Mouse (Mus musculus) neural tube, embryonic 12.5 days (tissue): Measurements from ENCODE around the gene Atg2a. TPM values are rescaled to one million over a fixed set of nuclear protein-coding genes. Genes with fewer than 3 reads are reported as not detected.

Source experiments
- ATAC-seq: fragments of 200-750 bp; cut with Nextera tagmentation; 2 replicates; pipeline ENCODE4 v1.8.0; 2017; ENCODE audit warnings: low read depth, mild to moderate bottlenecking, moderate TSS enrichment, moderate library complexity; ENCODE audit not compliant: low FRiP score
- H3K27ac ChIP-seq: fragments of 300-500 bp; sonication (generic); 2 replicates; pipeline ENCODE4 v1.5.1; 2016
- H3K27me3 ChIP-seq: fragments of 300-500 bp; sonication (generic); replicated peaks from 2 replicates; pipeline ENCODE4 v1.6.1; 2016; ENCODE audit warnings: mild to moderate bottlenecking
- H3K36me3 ChIP-seq: fragments of 300-500 bp; sonication (generic); 2 replicates; pipeline ENCODE4 v1.6.1; 2016; ENCODE audit warnings: mild to moderate bottlenecking
- H3K4me1 ChIP-seq: fragments of 300-500 bp; sonication (generic); 2 replicates; pipeline ENCODE4 v1.6.1; 2016
- H3K4me2 ChIP-seq: fragments of 300-500 bp; sonication (generic); replicated peaks from 2 replicates; pipeline ENCODE4 v1.6.1; 2016; ENCODE audit warnings: mild to moderate bottlenecking
- H3K4me3 ChIP-seq: fragments of 300-500 bp; sonication (generic); 2 replicates; pipeline ENCODE4 v1.5.1; 2016
- H3K9ac ChIP-seq: fragments of 300-500 bp; sonication (generic); 2 replicates; pipeline ENCODE4 v1.6.1; 2016; ENCODE audit warnings: mild to moderate bottlenecking
- H3K9me3 ChIP-seq: fragments of 300-500 bp; sonication (generic); 2 replicates; pipeline ENCODE4 v1.6.1; 2016; ENCODE audit warnings: mild to moderate bottlenecking
- WGBS: fragments of 180-500 bp; shearing (Covaris S2); methylation state at CpG from one replicate; pipeline ENCODE4 v1.1.7; 2016; 5-methylcytosine and 5-hydroxymethylcytosine counted together
- polyA plus RNA-seq: library from polyadenylated mRNA; unstranded; fragments of >200 nt; fragmentation: Nextera tagmentation; extraction: Ambion mirVana; gene quantifications from 2 replicates; pipeline ENCODE4 v1.2.1, GENCODE M21; 2016

The Atg2a gene
- polyA plus RNA-seq, 1 experiment from 2014 or later: 14.7 TPM

GRCm38 (mm10) chr19:6235084-6236052 lies 6.1 kb upstream of the Atg2a start, which contains the start of gene Ppp2r5b:
Gene Ppp2r5b, minus strand, starts transcription at chr19:6235872.
- peak; percentile 94 for ATAC-seq
- Histone ChIP-seq H3K4me1 (peaks cover 14% of the 10 kb centered on the region), H3K9me3 (no peaks in the 10 kb centered on the region), H3K36me3 (peaks cover 27% of the 10 kb centered on the region), H3K27me3 (no peaks in the 10 kb centered on the region), H3K27ac (0 out of 2 replicates have a peak within 1 kb of the TSS, but pooled peaks have one; percentile 60), H3K9ac (peak within 1 kb of the TSS; percentile 91), H3K4me3 (peak within 1 kb of the TSS; percentile 80), H3K4me2 (peak within 1 kb of the TSS; percentile 81)
- 3% methylated on average over 48 of the region's 48 CpGs for WGBS

- 0 out of 2 replicates have a peak overlapping the region, but pooled peaks have one; percentile 60 for H3K27ac ChIP-seq
- H3K9me3 ChIP-seq: no peaks in the 10 kb centered on the region
- H3K9ac ChIP-seq: peak overlapping the region; percentile 91
- H3K4me1 ChIP-seq: peaks cover 14% of the 10 kb centered on the region
- H3K36me3 ChIP-seq: peaks cover 20% of the 10 kb centered on the region
- peak; percentile 92 for ATAC-seq
- WGBS: under 1% methylated on average over 9 of the region's 9 CpGs
- peak overlapping the region; percentile 81 for H3K4me2 ChIP-seq
- H3K27me3 ChIP-seq: no peaks in the 10 kb centered on the region
- H3K4me3 ChIP-seq: peak overlapping the region; percentile 80
Measured at GRCm38 (mm10) chr19:6236053-6236441, 5.4 kb upstream of the Atg2a start.

GRCm38 (mm10) chr19:6236842-6237241 lies 4.6 kb upstream of the Atg2a start:
- no peak overlapping the region for H3K9ac ChIP-seq
- H3K4me3 ChIP-seq: no peak overlapping the region
- H3K27me3 ChIP-seq: no peaks in the 10 kb centered on the region
- H3K4me2 ChIP-seq: no peak overlapping the region
- no peaks in the 10 kb centered on the region for H3K9me3 ChIP-seq
- H3K27ac ChIP-seq: no peak overlapping the region
- H3K4me1 ChIP-seq: peaks cover 14% of the 10 kb centered on the region
- ATAC-seq: no peak
- 72% methylated on average over 7 of the region's 7 CpGs for WGBS
- peaks cover 12% of the 10 kb centered on the region for H3K36me3 ChIP-seq

- no peak for ATAC-seq
- Histone ChIP-seq H3K9me3 (no peaks in the 10 kb centered on the region), H3K27me3 (no peaks in the 10 kb centered on the region), H3K4me2 (no peak overlapping the region), H3K4me3 (no peak overlapping the region), H3K9ac (no peak overlapping the region), H3K27ac (no peak overlapping the region), H3K36me3 (0 out of 2 replicates have a peak, but pooled peaks cover under 1% of the 10 kb centered on the region), H3K4me1 (peaks cover 22% of the 10 kb centered on the region)
Measured at GRCm38 (mm10) chr19:6238740-6239139, 2.7 kb upstream of the Atg2a start.

GRCm38 (mm10) chr19:6240136-6240535 lies 1.3 kb upstream of the Atg2a start:
- peaks cover 11% of the 10 kb centered on the region for H3K4me1 ChIP-seq
- no peak overlapping the region for H3K4me3 ChIP-seq
- no peaks in the 10 kb centered on the region for H3K27me3 ChIP-seq
- H3K9me3 ChIP-seq: no peaks in the 10 kb centered on the region
- H3K4me2 ChIP-seq: no peak overlapping the region
- peaks cover 11% of the 10 kb centered on the region for H3K36me3 ChIP-seq
- no peak overlapping the region for H3K27ac ChIP-seq
- H3K9ac ChIP-seq: no peak overlapping the region
- no peak for ATAC-seq
- 69% methylated on average over 1 of the region's 1 CpGs for WGBS

- Histone ChIP-seq H3K4me1 (peaks cover 8% of the 10 kb centered on the region), H3K27me3 (no peaks in the 10 kb centered on the region), H3K4me2 (peak overlapping the region; percentile 96; the same call in 1 of the 2 replicates), H3K4me3 (no peak overlapping the region), H3K9ac (no peak overlapping the region), H3K36me3 (peaks cover 16% of the 10 kb centered on the region), H3K9me3 (no peaks in the 10 kb centered on the region), H3K27ac (no peak overlapping the region)
- ATAC-seq: no peak
- WGBS: 34% methylated on average over 5 of the region's 5 CpGs
Measured at GRCm38 (mm10) chr19:6240725-6241124, 743 bp upstream of the Atg2a start.

GRCm38 (mm10) chr19:6242281-6242680 lies 813 bp downstream of the Atg2a start:
- peak overlapping the region; percentile 96 for H3K4me2 ChIP-seq

GRCm38 (mm10) chr19:6243226-6243625 lies 1.8 kb downstream of the Atg2a start:
- Histone ChIP-seq H3K9me3 (no peaks in the 10 kb centered on the region), H3K27me3 (no peaks in the 10 kb centered on the region), H3K9ac (no peak overlapping the region), H3K4me3 (no peak overlapping the region), H3K36me3 (peaks cover 41% of the 10 kb centered on the region), H3K27ac (no peak overlapping the region), H3K4me2 (peak overlapping the region; percentile 96), H3K4me1 (peaks cover 8% of the 10 kb centered on the region)
- ATAC-seq: no peak
- 82% methylated on average over 5 of the region's 5 CpGs for WGBS

More at GRCm38 (mm10) chr19:6242281-6242680, 813 bp downstream of the Atg2a start:
- Histone ChIP-seq H3K9me3 (no peaks in the 10 kb centered on the region), H3K4me3 (peak overlapping the region; percentile 86), H3K27me3 (no peaks in the 10 kb centered on the region), H3K27ac (no peak overlapping the region), H3K4me1 (peaks cover 8% of the 10 kb centered on the region), H3K36me3 (peaks cover 31% of the 10 kb centered on the region), H3K9ac (peak overlapping the region; percentile 92)
- WGBS: 1% methylated on average over 4 of the region's 4 CpGs
- ATAC-seq: no peak; the same call in 1 of the 2 replicates

- H3K4me1 ChIP-seq: peaks cover 8% of the 10 kb centered on the region
- no peak overlapping the region for H3K9ac ChIP-seq
- H3K9me3 ChIP-seq: no peaks in the 10 kb centered on the region
- no peaks in the 10 kb centered on the region for H3K27me3 ChIP-seq
- 84% methylated on average over 1 of the region's 1 CpGs for WGBS
- H3K36me3 ChIP-seq: peaks cover 56% of the 10 kb centered on the region
- H3K4me2 ChIP-seq: no peak overlapping the region
- no peak overlapping the region for H3K27ac ChIP-seq
- ATAC-seq: no peak
- no peak overlapping the region for H3K4me3 ChIP-seq
Measured at GRCm38 (mm10) chr19:6245806-6246205, 4.3 kb downstream of the Atg2a start.

GRCm38 (mm10) chr19:6247526-6248300 lies 6.2 kb downstream of the Atg2a start:
- Histone ChIP-seq H3K9me3 (no peaks in the 10 kb centered on the region), H3K36me3 (peaks cover 74% of the 10 kb centered on the region), H3K4me2 (no peak overlapping the region), H3K4me1 (peaks cover under 1% of the 10 kb centered on the region), H3K27ac (no peak overlapping the region), H3K27me3 (no peaks in the 10 kb centered on the region), H3K9ac (no peak overlapping the region), H3K4me3 (no peak overlapping the region)
- ATAC-seq: no peak
- WGBS: 94% methylated on average over 29 of the region's 29 CpGs

GRCm38 (mm10) chr19:6253021-6253420 lies 11.6 kb downstream of the Atg2a start:
- Histone ChIP-seq H3K9ac (no peak overlapping the region), H3K4me2 (no peak overlapping the region), H3K36me3 (peaks cover 89% of the 10 kb centered on the region), H3K4me3 (no peak overlapping the region), H3K4me1 (no peaks in the 10 kb centered on the region), H3K27ac (no peak overlapping the region), H3K27me3 (no peaks in the 10 kb centered on the region), H3K9me3 (no peaks in the 10 kb centered on the region)
- no peak for ATAC-seq
- WGBS: 92% methylated on average over 4 of the region's 4 CpGs

GRCm38 (mm10) chr19:6260428-6260827 lies 19.0 kb downstream of the Atg2a start:
- H3K27me3 ChIP-seq: no peaks in the 10 kb centered on the region
- no peak overlapping the region for H3K27ac ChIP-seq
- H3K4me2 ChIP-seq: no peak overlapping the region
- H3K36me3 ChIP-seq: peaks cover 73% of the 10 kb centered on the region
- no peaks in the 10 kb centered on the region for H3K4me1 ChIP-seq
- 51% methylated on average over 2 of the region's 2 CpGs for WGBS
- ATAC-seq: no peak
- H3K4me3 ChIP-seq: no peak overlapping the region
- H3K9ac ChIP-seq: no peak overlapping the region
- H3K9me3 ChIP-seq: no peaks in the 10 kb centered on the region
